ENCODE assay signal across 11 mouse cellular contexts in genomic region chr13:31408439-31409122, GRCm38 (mm10).
DNase-seq lines count a peak whose midpoint lies in the region; ATAC-seq lines count a peak whose summit lies in the region.
"Had no signal": no experiment of that assay in that cellular context is flagged by ENCODE, and none has a peak within 500 bp of the region (broad histone marks: within the 10 kb centered on the region; RNA-seq: fewer than 3 reads in every experiment).

No protein-coding gene starts in this region.

- no peaks in the 10 kb centered on the region for H3K9me3 ChIP-seq in embryonic facial prominence, embryonic 14.5 days (ENCODE audit: control insufficient read depth, low read length)
- no peaks in the 10 kb centered on the region for H3K9me3 ChIP-seq in embryonic facial prominence, embryonic 10.5 days
- H3K9me3 ChIP-seq: intestine, embryonic 15.5 days; limb, embryonic 12.5 days had no signal

- H3K4me2 ChIP-seq in embryonic facial prominence, embryonic 14.5 days (ENCODE audit: low read depth, low read length), result no peak overlapping the region
- H3K4me2 ChIP-seq: intestine, embryonic 15.5 days; limb, embryonic 12.5 days had no signal

- no peak overlapping the region for H3K9ac ChIP-seq in embryonic facial prominence, embryonic 14.5 days (ENCODE audit: low read depth, low read length)
- H3K9ac ChIP-seq: intestine, embryonic 15.5 days; limb, embryonic 12.5 days had no signal

- no peak overlapping the region for H3K27ac ChIP-seq in embryonic facial prominence, embryonic 14.5 days (replicated peaks; ENCODE audit: low read depth, low read length)
- no peak overlapping the region for H3K27ac ChIP-seq in embryonic facial prominence, embryonic 10.5 days (replicated peaks)
- H3K27ac ChIP-seq: intestine, embryonic 15.5 days; limb, embryonic 12.5 days had no signal

- no peak overlapping the region for H3K4me3 ChIP-seq in embryonic facial prominence, embryonic 14.5 days (ENCODE audit: low read depth, low read length)
- no peak overlapping the region for H3K4me3 ChIP-seq in embryonic facial prominence, embryonic 10.5 days
- H3K4me3 ChIP-seq: intestine, embryonic 15.5 days; limb, embryonic 12.5 days; megakaryocyte, embryonic 14.5 days had no signal

- peaks cover 3% of the 10 kb centered on the region; the same call in 1 of the 2 replicates for H3K27me3 ChIP-seq in embryonic facial prominence, embryonic 14.5 days (replicated peaks; ENCODE audit: control insufficient read depth, insufficient read depth, low read length)
- H3K27me3 ChIP-seq in embryonic facial prominence, embryonic 10.5 days (replicated peaks; ENCODE audit: low read depth, poor library complexity, severe bottlenecking), result no peaks in the 10 kb centered on the region
- H3K27me3 ChIP-seq: intestine, embryonic 15.5 days; limb, embryonic 12.5 days; megakaryocyte, embryonic 14.5 days had no signal

- H3K36me3 ChIP-seq in embryonic facial prominence, embryonic 14.5 days (ENCODE audit: control insufficient read depth, insufficient read depth, low read length), result no peaks in the 10 kb centered on the region
- no peaks in the 10 kb centered on the region for H3K36me3 ChIP-seq in embryonic facial prominence, embryonic 10.5 days (replicated peaks)
- H3K36me3 ChIP-seq: intestine, embryonic 15.5 days; limb, embryonic 12.5 days had no signal

- WGBS in embryonic facial prominence, embryonic 14.5 days, result 57% methylated on average over 10 of the region's 10 CpGs
- 68% methylated on average over 10 of the region's 10 CpGs for whole genome bisulfite sequencing in embryonic facial prominence, embryonic 10.5 days

- no peak for ATAC-seq in embryonic facial prominence, embryonic 14.5 days (ENCODE audit: low read depth)
- no peak for ATAC-seq in megakaryocyte progenitor cell, adult 5-6 weeks (replicated peaks; ENCODE audit: poor library complexity)
- ATAC-seq: intestine, embryonic 15.5 days had no signal

- peak; percentile 30 for DNase-seq in embryonic facial prominence, embryonic 14.5 days (ENCODE audit: low spot score)
- DNase-seq in embryonic facial prominence, embryonic 10.5 days (ENCODE audit: low spot score), result no peak
- DNase-seq in right cerebral cortex, postnatal 10 days (ENCODE audit: low spot score in 2 of 2), result peak; percentile 35 to 62
- DNase-seq in right cerebral cortex, postnatal 14 days, result no peak
- DNase-seq in layer of hippocampus, adult 8-10 months (ENCODE audit: low spot score in 2 of 2), result peak; percentile 11 to 27
- peak; percentile 57 for DNase-seq in retina, embryonic 14.5 days (ENCODE audit: low spot score)
- no peak for DNase-seq in kidney, adult 8-10 months

- H3K4me1 ChIP-seq in embryonic facial prominence, embryonic 14.5 days (ENCODE audit: control insufficient read depth, insufficient read depth, low read length), result no peaks in the 10 kb centered on the region
- no peaks in the 10 kb centered on the region for H3K4me1 ChIP-seq in embryonic facial prominence, embryonic 10.5 days
- H3K4me1 ChIP-seq: intestine, embryonic 15.5 days; limb, embryonic 12.5 days; megakaryocyte, embryonic 14.5 days had no signal

Comparison
In these comparisons a context has a peak if more than half of its experiments do, and no peak if none do; other contexts are left out.
1. DNase-seq: peak in embryonic facial prominence, embryonic 14.5 days (single experiment), right cerebral cortex, postnatal 10 days (2 of 2), layer of hippocampus, adult 8-10 months (2 of 2) and retina, embryonic 14.5 days (single experiment); none in embryonic facial prominence, embryonic 10.5 days (single experiment), right cerebral cortex, postnatal 14 days (single experiment) and kidney, adult 8-10 months (0 of 2).